Mouse (Mus musculus): ENCODE results near the gene Tmem150b. TPM values are rescaled to one million over a fixed set of nuclear protein-coding genes. Genes with fewer than 3 reads are reported as not detected.
A peak's percentile ranks its signal among the peaks of the same experiment; 100 is the strongest.

Tmem150b gene
- total RNA-seq, 2 experiments from 2014 or later = not detected

DNA sequence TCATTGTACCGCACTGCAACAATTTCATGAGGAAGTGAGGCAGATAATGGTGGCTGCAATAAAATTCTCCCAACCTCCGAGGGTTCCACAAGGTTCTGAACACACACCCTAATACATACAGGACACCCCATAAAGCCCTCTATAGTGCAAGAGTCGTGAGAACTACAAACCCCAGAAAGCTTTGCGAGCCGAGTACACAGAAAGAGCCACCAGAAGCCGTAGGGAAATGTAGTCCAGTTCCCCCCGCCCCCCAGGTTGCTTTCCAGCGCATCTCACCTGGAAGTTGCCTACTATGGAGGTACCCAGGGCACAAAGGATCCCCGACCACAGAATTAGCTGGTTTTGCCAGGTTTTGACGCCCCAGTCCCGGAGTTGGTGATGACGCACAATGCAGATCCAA is 1.5 kb downstream of the Tmem150b start:
- intact Hi-C loops (cut with DNase I) = loop anchor here (5.0 kb wide), 1 partner anchor 69 kb away; the partner anchor contains the start of gene Rpl28
- DNase-seq (ENCODE audit: extremely low spot score in 1 of 2, low spot score in 2 of 2) = peak; percentile 31 to 53
- TF ChIP-seq CTCF (IDR thresholded peaks at IDR 0.05) = no peak
- H3K27ac ChIP-seq = peak overlapping the region; percentile 24; the same call in 1 of the 2 replicates
- peak overlapping the region; percentile 43 for H3K4me3 ChIP-seq

DNA sequence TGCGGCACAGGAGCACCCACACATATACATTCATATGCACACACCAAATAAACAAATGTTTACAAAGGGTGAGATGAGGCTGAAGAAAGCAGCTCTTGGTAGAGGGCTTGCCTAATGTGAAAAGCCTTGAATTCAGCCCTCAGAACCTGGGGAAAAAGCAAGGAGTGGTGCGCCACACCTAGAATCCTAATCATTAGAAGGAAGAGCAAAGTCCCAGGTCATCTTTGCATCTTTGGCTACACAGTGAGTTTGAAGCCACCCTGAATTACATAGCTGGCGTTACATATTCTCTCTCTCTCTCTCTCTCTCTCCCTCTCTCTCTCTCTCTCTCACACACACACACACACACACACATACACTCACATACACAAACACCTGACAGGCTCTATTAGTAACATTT is 5.8 kb downstream of the Tmem150b start:
- no peak for TF ChIP-seq CTCF (IDR thresholded peaks at IDR 0.05)
- H3K4me3 ChIP-seq = no peak overlapping the region
- H3K27ac ChIP-seq = no peak overlapping the region
- no peak for DNase-seq (ENCODE audit: extremely low spot score in 1 of 2, low spot score in 2 of 2)
- intact Hi-C loops (cut with DNase I) = no loop called here

DNA sequence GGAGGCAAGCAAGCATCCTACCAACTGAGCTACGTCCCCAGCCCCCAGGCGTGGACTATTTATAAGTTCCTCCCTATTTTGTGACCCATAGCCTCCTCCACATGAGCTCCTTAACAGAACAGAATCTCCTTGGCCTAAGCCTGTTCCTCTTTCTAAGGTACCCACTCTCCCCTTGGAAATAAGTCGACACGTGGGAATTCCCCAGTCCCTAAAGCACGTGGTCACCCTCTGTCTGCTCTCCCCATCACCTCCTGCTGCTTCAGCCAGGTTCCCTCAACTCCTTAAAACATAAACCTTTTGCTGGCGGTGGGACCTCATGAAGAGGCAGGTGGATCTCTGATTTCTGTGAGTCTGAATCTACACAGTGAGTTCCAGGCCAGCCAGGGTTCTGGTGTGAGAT is 8.1 kb downstream of the Tmem150b start:
- intact Hi-C loops (cut with DNase I) = no loop called here
- H3K27ac ChIP-seq = no peak overlapping the region

DNA sequence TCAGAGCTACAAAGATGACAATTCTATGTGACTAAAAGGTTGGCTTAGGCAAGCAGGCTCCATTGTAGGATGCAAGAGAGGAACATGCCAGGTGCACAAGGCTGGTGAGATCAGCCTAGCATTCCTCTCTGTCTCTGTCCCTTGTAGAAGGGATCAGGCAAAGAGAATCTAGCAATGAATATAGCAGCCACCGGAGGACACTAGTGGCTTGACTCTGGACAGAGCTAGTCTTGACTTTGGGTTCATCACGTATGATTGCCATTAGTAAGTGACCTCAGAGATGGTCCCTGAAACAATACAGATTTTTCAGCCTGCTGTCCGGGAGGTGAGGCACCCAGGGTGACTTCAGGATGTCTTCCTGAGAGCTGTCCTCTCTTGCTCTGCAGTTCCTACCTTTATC is 12.5 kb downstream of the Tmem150b start:
- no peak overlapping the region for H3K4me3 ChIP-seq

More for the DNA sequence above, 8.1 kb downstream of the Tmem150b start:
- no peak for TF ChIP-seq CTCF (IDR thresholded peaks at IDR 0.05)
- H3K4me3 ChIP-seq = no peak overlapping the region
- DNase-seq (ENCODE audit: extremely low spot score in 1 of 2, low spot score in 2 of 2) = no peak

DNA sequence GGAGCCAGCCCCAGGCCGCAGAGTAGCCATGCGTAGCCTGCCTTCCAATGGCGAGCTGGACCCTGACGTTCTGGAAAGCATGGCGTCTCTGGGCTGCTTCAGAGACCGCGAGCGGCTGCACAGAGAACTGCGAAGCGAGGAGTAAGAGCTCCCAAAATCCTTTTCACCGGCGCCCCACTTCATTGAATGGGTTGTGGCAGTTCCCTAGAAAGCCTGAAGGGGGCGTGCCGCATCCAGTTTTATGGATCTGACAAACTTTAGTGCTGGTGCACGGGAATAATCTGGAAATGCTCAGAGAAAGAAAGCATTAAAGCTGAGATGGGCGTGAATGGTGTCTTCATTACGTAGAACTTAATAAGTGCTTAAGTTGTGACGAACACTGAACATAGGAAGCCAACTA is 20.0 kb downstream of the Tmem150b start:
- DNase-seq (ENCODE audit: extremely low spot score in 1 of 2, low spot score in 2 of 2) = no peak
- peak; percentile 72 for TF ChIP-seq CTCF (IDR thresholded peaks at IDR 0.05)
- H3K27ac ChIP-seq = no peak overlapping the region
- no peak overlapping the region for H3K4me3 ChIP-seq
- intact Hi-C loops (cut with DNase I) = loop anchor here (2.0 kb wide), 1 partner anchor 88 kb away; the partner anchor contains the start of gene Rpl28

More for the DNA sequence above, 12.5 kb downstream of the Tmem150b start:
- no peak overlapping the region for H3K27ac ChIP-seq
- DNase-seq (ENCODE audit: extremely low spot score in 1 of 2, low spot score in 2 of 2) = no peak
- intact Hi-C loops (cut with DNase I) = loop anchor here (1.0 kb wide), 1 partner anchor 17 kb away; no protein-coding TSS in a partner anchor
- no peak for TF ChIP-seq CTCF (IDR thresholded peaks at IDR 0.05)

DNA sequence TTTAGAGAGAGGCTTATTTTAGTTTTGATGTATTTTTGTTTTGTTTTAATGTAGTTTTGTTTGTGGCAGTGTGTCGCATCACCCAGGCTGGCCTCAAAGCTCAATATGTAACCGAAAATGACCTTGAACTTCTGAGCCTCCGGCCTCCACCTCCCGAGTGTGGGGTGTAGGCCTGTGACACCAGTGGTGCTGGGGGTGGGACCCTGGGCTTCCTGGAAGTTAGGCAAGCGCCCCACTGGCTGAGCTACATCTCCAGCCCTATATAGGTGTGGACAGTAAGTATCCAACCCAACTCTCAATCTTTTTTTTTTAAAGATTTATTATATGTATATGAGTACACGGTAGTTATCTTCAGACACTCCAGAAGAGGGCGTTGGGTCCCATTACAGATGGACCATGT is 21.9 kb downstream of the Tmem150b start:
- no peak for TF ChIP-seq CTCF (IDR thresholded peaks at IDR 0.05)
- no peak overlapping the region for H3K27ac ChIP-seq
- H3K4me3 ChIP-seq = no peak overlapping the region
- intact Hi-C loops (cut with DNase I) = no loop called here
- DNase-seq (ENCODE audit: extremely low spot score in 1 of 2, low spot score in 2 of 2) = no peak

DNA sequence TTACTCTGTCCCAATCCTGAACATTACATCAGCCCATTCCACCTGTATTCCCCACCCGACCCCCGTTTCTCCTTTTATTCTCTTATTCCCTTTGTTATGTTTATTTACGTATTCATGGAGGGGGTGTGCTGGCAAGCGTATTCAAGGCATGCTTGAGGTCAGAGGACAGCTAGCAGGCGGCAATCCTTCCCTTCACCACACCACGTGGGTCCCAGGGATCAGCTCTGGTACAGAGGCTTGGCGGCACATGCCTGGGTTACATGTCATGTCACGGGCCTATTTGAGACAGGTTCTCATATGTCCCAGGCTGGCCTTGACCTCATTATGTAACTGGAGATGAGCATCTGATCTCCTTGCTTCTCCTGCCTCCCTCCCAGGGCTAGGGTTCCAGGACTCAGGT is 22.7 kb downstream of the Tmem150b start:
- intact Hi-C loops (cut with DNase I) = no loop called here

DNA sequence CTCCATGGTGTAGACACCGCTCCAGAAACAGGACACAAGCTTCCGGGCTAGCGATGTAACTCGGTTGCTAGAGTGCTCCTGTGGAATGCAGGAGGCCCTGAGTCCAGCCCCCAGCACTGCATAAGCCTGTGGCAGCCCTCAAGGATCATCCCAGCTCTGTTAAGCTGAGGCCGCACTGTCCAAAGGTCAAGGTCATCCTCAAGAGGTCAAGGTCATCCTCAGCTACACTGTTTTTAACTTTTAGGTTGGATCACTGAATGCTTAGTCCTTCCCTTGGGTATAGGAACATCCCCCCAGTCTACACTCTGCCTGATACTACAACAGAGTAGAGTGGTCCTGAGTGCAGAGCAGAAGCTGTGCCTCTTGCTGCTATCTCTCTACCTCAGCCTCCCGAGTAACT is 32.0 kb downstream of the Tmem150b start:
- no peak for TF ChIP-seq CTCF (IDR thresholded peaks at IDR 0.05)
- DNase-seq (ENCODE audit: extremely low spot score in 1 of 2, low spot score in 2 of 2) = no peak
- Histone ChIP-seq H3K27ac (no peak overlapping the region), H3K4me3 (no peak overlapping the region)
- intact Hi-C loops (cut with DNase I) = no loop called here

More for the DNA sequence above, 22.7 kb downstream of the Tmem150b start:
- no peak for TF ChIP-seq CTCF (IDR thresholded peaks at IDR 0.05)
- DNase-seq (ENCODE audit: extremely low spot score in 1 of 2, low spot score in 2 of 2) = no peak
- no peak overlapping the region for H3K4me3 ChIP-seq
- peak overlapping the region; percentile 32; the same call in 1 of the 2 replicates for H3K27ac ChIP-seq

DNA sequence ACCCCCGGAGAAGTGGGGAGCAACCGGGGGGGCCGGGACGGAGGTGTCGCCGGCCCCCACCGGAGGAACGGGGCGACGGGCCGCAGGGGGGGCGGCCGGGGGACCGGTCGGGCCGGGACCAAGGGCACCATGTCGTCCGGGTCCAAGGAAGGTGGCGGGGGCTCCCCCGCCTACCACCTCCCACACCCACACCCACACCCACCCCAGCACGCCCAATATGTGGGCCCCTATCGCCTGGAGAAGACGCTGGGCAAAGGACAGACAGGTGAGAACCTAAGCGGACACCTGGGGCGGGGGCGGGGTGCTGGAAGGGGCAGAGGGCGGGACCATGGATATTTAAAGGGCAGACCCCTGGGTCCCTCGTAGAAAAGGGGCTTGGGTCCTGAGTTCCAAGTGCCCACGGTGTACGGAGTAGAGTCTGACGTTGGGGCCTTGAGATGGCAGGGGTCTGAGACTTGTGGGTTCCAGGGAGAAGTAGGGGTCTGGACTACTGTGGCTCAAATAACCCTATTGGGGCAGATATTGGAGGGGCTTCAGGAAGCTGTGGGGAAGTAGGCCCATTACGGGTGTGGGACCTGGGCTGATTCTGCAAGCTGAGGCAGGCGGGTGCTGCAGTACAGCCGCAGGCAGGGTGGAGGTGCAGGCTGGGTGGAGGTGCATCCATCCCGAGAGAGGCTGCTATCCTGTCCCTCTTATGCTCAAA is 33.9 kb downstream of the Tmem150b start:
- DNase-seq (ENCODE audit: extremely low spot score in 1 of 2, low spot score in 2 of 2) = peak; percentile 42 to 43
- Histone ChIP-seq H3K27ac (peak overlapping the region; percentile 95), H3K4me3 (peak overlapping the region; percentile 81)
- intact Hi-C loops (cut with DNase I) = loop anchor here (1.0 kb wide), 1 partner anchor 32 kb away; the partner anchor contains the start of gene Ppp6r1
- TF ChIP-seq CTCF (IDR thresholded peaks at IDR 0.05) = no peak; the same call in 1 of the 2 replicates

DNA sequence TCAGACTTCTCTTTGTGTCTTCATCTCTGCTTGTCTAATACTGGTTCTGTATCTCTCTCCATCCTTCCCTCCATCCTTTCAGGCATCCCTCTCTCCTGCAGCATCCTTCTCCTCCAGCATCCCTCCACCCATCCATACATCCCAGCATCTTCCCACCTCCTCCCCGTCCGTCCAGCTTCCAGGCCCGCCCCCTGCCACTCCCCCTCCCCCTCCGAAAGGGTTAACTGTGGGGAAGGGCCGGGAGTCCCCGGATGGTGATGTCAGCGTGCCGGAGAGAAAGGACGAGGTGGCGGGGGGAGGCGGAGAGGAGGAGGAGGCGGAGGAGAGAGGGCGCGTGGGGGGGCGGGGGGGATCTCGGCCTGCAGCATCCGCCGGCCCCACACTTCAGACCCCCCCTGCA is 34.7 kb downstream of the Tmem150b start, which contains the start of gene Brsk1:
Gene Brsk1 (plus strand): TSS at position 218 of the 400 bp plus-strand sequence.
- TF ChIP-seq CTCF (IDR thresholded peaks at IDR 0.05) = no peak
- peak within 1 kb of the TSS; percentile 95 for H3K27ac ChIP-seq
- intact Hi-C loops (cut with DNase I) = loop anchor here (1.0 kb wide), 1 partner anchor 31 kb away; the partner anchor contains the start of gene Ppp6r1
- DNase-seq (ENCODE audit: extremely low spot score in 1 of 2, low spot score in 2 of 2) = peak; percentile 84 to 87
- peak within 1 kb of the TSS; percentile 81 for H3K4me3 ChIP-seq

DNA sequence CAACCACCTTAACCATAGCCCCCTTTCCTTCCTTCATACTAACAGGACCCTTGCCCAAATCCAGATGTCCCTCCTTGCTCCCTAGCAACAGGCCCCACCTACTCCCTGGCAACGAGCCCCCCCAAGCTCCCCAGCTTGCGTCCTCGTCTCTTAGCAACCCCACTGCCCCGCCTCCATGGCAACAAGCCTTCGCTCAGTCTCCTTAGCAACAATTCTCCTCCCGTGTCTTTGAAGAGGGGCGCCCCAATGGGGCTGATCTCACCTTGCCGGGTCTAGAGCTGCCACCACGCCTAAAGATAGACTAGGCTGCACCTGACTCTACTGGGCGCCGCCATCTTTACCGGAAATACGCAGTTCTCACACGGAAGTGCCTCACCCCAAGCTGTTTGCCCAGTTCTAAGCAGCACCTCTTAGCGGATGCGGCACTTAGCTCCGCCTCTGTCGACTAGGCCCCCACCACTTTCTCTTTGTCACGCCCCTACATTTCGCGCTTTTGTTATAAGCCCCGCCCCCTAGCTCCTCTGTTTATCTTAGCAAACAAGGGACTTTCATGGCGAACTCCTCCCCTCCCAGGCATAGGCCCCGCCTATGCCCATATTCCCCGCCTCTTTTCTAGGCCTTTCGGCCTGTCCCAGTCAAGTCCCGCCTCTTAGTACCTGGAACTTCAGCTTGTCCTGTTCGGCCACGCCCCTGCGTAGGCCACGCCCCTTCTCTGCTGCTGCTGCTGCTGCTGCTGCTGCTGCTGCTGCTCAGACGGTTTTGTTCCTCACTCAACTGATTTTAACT is 40.2 kb downstream of the Tmem150b start, which contains the start of gene Hspbp1:
Gene Hspbp1 (minus strand): TSS at position 437 of the 786 bp plus-strand sequence.
- peak; percentile 85 to 89 for DNase-seq (ENCODE audit: extremely low spot score in 1 of 2, low spot score in 2 of 2)
- intact Hi-C loops (cut with DNase I) = loop anchor here (2.0 kb wide), 1 partner anchor 26 kb away; the partner anchor contains the start of gene Ppp6r1
- no peak for TF ChIP-seq CTCF (IDR thresholded peaks at IDR 0.05)
- H3K27ac ChIP-seq = peak within 1 kb of the TSS; percentile 89
- H3K4me3 ChIP-seq = peak within 1 kb of the TSS; percentile 72
